Mouse (Mus musculus) cerebral cortex, adult 2 months (tissue): Measurements from ENCODE around the gene Kdf1.

Source experiments
- WGBS: fragments of 180-500 bp; shearing (Covaris S2); methylation state at CpG from one replicate; pipeline ENCODE4 v1.1.7; 2018; 5-methylcytosine and 5-hydroxymethylcytosine counted together

The Kdf1 gene

DNA sequence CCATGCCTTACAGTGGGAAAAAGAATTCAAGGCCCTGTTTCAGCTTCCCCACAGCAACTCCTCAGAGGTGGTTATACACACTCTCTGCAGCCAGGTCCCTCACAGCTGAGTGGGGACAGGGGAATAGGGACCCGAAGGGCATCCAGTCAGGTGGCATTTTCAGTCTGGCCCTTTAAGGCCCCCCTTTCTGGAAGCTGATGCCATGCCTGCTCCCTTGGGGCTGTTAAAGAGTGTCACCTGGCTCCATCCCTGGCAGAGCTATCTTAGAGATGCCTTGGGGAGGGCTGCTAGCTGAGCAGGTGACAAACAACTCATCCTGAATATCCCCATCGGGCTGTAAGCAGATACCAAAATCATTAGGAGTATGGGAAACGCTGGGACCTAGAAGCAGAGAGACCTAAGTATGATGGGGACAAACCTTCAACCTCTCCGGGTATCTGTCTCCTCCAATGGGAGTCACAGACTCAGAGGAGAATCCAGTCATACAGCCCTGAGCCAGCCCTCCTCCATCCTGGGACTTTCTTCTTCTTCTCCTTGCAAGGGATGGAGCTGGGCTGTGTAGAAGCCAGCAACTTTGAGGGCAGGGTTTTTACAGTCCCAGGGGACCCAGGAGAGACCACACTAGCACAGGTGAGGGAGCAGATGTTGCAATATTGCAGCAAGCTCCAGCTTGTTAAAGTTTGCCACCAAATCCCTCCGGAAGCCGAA lies 21.9 kb upstream of the Kdf1 start:
- 16% methylated on average over 6 of the region's 6 CpGs for WGBS

DNA sequence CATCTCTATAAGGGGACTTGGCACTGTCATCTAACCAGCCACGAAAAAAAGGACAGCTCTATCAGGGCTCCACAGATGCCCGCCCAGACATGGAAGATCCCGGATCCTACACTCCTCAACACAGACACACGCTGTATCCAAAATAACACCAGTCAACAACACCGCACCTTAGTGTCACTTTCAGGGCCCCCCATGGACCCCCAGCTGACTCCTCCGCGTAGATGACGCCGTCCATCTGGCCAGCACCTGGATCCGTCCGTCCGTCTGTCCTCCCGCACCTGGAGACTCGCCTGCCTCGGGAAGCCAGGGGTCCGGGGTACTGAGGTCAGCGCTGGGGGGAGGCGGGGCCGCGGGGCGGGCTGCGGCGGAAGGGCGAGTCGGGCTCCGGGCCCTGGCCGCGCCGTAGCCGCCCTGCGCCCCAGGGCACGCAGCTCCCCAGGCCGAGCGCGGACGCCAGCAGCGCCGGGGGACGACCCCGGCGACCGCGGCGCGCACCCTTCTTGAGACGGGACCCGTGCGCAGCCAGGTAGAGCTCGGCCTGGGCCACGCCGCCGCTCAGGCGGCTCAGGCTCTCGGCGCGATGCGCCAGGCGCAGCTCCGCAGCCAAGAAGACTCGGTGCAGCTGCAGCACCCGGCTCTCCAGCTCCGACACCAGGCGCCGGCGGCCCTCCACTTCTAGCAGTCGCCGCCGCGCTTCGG lies 21.2 kb upstream of the Kdf1 start:
- under 1% methylated on average over 55 of the region's 70 CpGs for WGBS

- WGBS = under 1% methylated on average over 49 of the region's 53 CpGs
Observed at GRCm38 (mm10) chr4:133498160-133498724, 20.5 kb upstream of the Kdf1 start, which contains the start of gene Trnp1. Gene Trnp1, minus strand, starts transcription at chr4:133498550.

GRCm38 (mm10) chr4:133501514-133501913 lies 17.2 kb upstream of the Kdf1 start:
- 44% methylated on average over 7 of the region's 7 CpGs for WGBS

- WGBS = 35% methylated on average over 5 of the region's 5 CpGs
Observed at GRCm38 (mm10) chr4:133504300-133504699, 14.5 kb upstream of the Kdf1 start.

GRCm38 (mm10) chr4:133504755-133505485 lies 13.8 kb upstream of the Kdf1 start:
- WGBS = 32% methylated on average over 9 of the region's 9 CpGs

GRCm38 (mm10) chr4:133506573-133506972 lies 12.2 kb upstream of the Kdf1 start:
- 83% methylated on average over 5 of the region's 5 CpGs for WGBS

DNA sequence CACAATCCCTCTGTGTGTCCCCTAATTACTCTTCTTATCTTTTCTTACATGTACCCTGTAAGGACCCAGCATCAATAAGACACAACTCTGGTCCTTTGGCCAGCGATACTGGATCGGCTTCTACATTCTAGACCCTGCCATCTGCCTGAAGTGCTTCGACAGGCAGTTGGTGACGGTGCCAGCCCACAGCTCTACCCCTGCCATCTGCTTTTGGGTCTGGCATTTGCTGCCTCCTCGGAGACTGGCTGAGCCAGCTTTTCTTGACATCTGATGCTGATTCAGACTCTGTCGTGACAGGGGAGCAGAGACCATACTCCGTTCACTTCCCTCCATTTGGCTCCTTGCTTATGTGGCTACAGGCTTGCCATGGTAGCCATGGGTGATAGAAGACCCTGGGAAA lies 9.8 kb upstream of the Kdf1 start:
- 27% methylated on average over 7 of the region's 7 CpGs for WGBS

- WGBS = 66% methylated on average over 5 of the region's 5 CpGs
Observed at GRCm38 (mm10) chr4:133511050-133511449, 7.7 kb upstream of the Kdf1 start.

- WGBS = 41% methylated on average over 5 of the region's 5 CpGs
Observed at GRCm38 (mm10) chr4:133512511-133512910, 6.3 kb upstream of the Kdf1 start.

DNA sequence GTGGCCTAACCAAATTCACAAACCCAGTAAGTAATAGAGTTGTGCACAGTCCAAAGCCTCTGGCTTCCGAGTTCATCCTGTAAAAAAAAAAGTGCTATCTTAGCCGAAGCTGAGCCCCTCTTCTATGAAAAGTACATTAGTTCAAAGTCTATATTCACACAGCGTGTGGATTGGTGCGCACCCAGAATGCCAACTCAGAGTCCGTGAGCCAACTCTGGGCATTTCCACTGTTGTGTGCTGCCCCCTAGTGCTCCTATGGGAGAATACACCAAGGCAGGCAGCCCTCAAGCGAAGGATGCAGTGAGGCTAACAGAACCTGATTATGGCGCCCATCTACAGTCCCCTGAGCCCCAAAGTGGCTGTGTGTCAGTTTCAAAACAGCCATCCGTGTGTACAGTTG lies 5.8 kb upstream of the Kdf1 start:
- WGBS = 7% methylated on average over 8 of the region's 8 CpGs

DNA sequence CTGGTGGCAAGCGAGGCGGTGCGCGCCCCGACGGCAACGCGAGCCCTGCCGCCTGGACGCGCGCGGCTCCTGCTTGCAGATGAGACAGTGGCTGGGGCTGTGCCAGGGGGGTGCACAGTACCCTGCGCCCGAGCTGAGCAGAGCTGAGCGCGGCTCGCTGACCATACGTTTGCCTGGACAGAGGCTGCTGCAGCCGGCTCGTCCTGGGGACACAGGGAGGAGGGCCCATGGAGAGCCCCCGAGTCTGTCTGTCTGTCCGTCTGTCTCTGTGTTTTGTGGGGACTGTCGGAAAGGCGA lies 554 bp downstream of the Kdf1 start:
- 10% methylated on average over 25 of the region's 25 CpGs for WGBS

GRCm38 (mm10) chr4:133521502-133521901 lies 2.7 kb downstream of the Kdf1 start:
- 28% methylated on average over 2 of the region's 2 CpGs for WGBS

DNA sequence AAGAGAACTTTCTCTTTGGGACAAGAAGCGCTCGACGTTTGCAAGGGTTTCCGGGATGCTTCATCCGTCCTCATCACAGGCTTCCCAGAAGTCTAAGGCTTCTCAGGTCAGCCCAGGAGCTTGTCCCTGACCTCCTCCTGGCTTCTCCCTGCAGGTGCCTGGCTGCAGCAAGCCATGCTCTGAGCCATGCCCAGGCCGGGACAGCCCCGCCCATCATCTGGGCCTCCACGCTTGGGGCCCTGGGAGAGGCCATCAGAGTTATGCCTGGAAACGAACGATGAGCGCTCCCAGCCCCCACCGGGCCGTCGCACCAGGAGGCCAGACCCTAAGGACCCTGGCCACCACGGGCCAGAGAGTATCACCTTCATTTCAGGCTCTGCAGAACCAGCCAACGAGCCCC lies 9.0 kb downstream of the Kdf1 start:
- 78% methylated on average over 16 of the region's 16 CpGs for WGBS

GRCm38 (mm10) chr4:133532777-133533176 lies 14.0 kb downstream of the Kdf1 start:
- 88% methylated on average over 3 of the region's 3 CpGs for WGBS

GRCm38 (mm10) chr4:133536081-133536480 lies 17.3 kb downstream of the Kdf1 start:
- WGBS = 89% methylated on average over 3 of the region's 3 CpGs

GRCm38 (mm10) chr4:133536652-133537051 lies 17.9 kb downstream of the Kdf1 start:
- 90% methylated on average over 5 of the region's 5 CpGs for WGBS

DNA sequence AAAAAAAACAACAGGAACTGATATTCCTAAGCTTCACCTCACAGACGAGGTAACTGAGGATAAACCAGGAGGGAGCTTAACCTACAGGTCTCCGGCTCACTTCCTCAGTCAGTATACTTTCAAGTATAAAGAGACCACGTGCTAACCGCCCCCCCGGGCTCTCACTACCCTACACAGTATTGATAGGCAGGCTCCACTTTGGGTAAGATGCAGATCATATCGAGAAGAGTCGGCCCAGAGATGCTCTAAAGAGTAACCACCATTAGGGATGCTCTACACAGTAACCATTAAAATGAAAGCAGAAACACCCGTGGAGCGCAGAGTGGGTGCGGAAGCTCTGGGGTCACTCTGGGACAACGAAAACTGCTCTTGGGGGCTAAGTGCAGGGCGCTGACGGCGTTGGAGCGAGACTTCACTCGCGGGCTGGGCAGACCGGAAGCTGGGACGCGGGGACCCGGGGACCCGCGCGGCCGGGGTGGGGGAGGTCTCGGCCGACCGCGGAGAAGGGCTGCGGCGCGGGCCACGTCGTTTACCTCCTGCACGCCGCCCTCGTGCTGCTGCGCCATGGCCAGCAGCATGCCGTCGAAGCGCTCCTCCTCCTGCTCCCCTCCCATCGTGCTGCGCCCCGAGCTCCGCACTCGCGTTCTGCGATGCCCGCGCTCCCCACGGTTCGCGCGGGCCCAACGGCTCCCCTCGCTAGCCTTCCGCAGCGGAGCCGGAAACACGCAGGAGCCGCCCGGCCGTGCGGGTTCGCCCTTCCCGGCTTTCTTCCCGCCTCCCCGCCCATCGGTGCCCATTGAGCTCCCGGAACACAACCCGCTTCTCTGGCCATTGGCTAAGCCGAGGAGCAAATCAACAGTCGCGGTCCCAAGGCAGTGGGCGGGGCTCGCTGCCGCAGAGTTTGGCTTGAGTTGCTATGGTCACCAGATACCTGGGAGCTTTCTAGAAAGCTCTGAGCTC lies 26.8 kb downstream of the Kdf1 start, which contains the start of gene Nudc:
TSS of gene Nudc (minus strand) at position 725 of the 960 bp plus-strand sequence.
- under 1% methylated on average over 77 of the region's 77 CpGs for WGBS

GRCm38 (mm10) chr4:133552029-133552428 lies 33.3 kb downstream of the Kdf1 start:
- WGBS = 100% methylated on average over 1 of the region's 1 CpGs

DNA sequence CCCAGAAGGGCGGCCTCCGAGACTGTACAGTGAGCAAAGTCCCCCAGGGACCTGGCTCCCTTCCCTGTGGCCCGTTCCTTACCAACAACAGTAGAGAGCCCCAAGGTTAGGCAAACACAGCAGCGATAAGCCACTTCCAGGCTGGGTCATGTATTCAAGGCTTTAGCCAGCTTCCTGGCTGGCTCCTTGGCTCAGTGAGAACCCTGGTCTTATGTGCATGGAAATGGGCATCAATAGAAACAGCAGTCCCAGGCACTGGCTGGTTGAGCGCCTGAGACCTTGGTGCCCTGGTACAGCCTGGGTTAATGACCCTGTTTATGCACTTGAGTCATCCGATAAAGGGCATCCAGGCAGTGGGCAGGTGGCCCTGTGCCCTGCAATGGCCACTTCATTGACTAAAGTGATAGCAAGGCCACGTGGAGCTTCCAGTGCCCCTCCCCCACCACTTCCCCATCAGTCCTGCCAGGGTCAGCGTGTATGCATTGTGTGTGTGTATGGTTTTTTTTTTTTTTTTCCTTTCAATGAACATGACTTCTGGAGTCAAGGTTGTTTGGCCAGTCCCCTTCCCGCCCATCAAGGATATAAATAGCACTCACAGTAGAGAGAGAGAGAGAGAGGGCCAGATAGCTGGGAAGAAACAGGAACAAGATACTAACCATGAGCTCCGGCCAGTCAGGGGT lies 34.1 kb downstream of the Kdf1 start, which contains the start of gene Nr0b2:
TSS of gene Nr0b2 (plus strand) at position 609 of the 680 bp plus-strand sequence.
- WGBS = 65% methylated on average over 10 of the region's 10 CpGs
